Comparison of ENCODE assay signal across 35 mouse cellular contexts in genomic region chr14:55020394-55020793, GRCm38 (mm10). TPM values are rescaled to one million over a fixed set of nuclear protein-coding genes. Genes with fewer than 3 reads are reported as not detected.
DNase-seq lines count a peak whose midpoint lies in the region; ATAC-seq and TF ChIP-seq lines count a peak whose summit lies in the region.
"Had no signal": no experiment of that assay in that cellular context is flagged by ENCODE, and none has a peak within 500 bp of the region (broad histone marks: within the 10 kb centered on the region; RNA-seq: fewer than 3 reads in every experiment).

No protein-coding gene starts in this region.

- H3K4me2 ChIP-seq in midbrain, embryonic 16.5 days (ENCODE audit: low read length), result no peak overlapping the region
- no peak overlapping the region for H3K4me2 ChIP-seq in midbrain, postnatal 0 days (ENCODE audit: low read depth, low read length, poor library complexity, severe bottlenecking)
- no peak overlapping the region for H3K4me2 ChIP-seq in midbrain, embryonic 14.5 days (ENCODE audit: low read length)
- H3K4me2 ChIP-seq: embryonic facial prominence, embryonic 12.5 days; embryonic facial prominence, embryonic 15.5 days; forebrain, embryonic 15.5 days; heart, embryonic 13.5 days; hindbrain, embryonic 15.5 days; intestine, embryonic 15.5 days had no signal

- H3K4me1 ChIP-seq in midbrain, embryonic 10.5 days, result peaks cover 29% of the 10 kb centered on the region
- H3K4me1 ChIP-seq in midbrain, embryonic 16.5 days (ENCODE audit: control insufficient read depth, insufficient read depth, low read length), result no peaks in the 10 kb centered on the region
- H3K4me1 ChIP-seq in midbrain, postnatal 0 days (ENCODE audit: insufficient read depth, low read length), result peaks cover 3% of the 10 kb centered on the region; the same call in 1 of the 2 replicates
- no peaks in the 10 kb centered on the region for H3K4me1 ChIP-seq in midbrain, embryonic 14.5 days (ENCODE audit: control insufficient read depth, insufficient read depth, low read length)
- H3K4me1 ChIP-seq: embryonic facial prominence, embryonic 12.5 days; embryonic facial prominence, embryonic 15.5 days; heart, embryonic 10.5 days; intestine, embryonic 15.5 days had no signal

- H3K4me3 ChIP-seq in midbrain, embryonic 10.5 days, result no peak overlapping the region
- no peak overlapping the region for H3K4me3 ChIP-seq in midbrain, embryonic 16.5 days (ENCODE audit: low read depth, low read length)
- no peak overlapping the region for H3K4me3 ChIP-seq in midbrain, postnatal 0 days (ENCODE audit: low read depth, low read length)
- H3K4me3 ChIP-seq in midbrain, embryonic 14.5 days (replicated peaks; ENCODE audit: low read depth, low read length), result no peak overlapping the region
- H3K4me3 ChIP-seq: embryonic facial prominence, embryonic 12.5 days; embryonic facial prominence, embryonic 15.5 days; forebrain, embryonic 15.5 days; heart, adult 2 months; heart, embryonic 10.5 days; heart, embryonic 13.5 days; hindbrain, embryonic 15.5 days; intestine, embryonic 15.5 days had no signal

- no peak for ATAC-seq in midbrain, embryonic 16.5 days
- ATAC-seq in midbrain, postnatal 0 days (ENCODE audit: low FRiP score), result no peak
- no peak for ATAC-seq in midbrain, embryonic 14.5 days (ENCODE audit: low FRiP score, low TSS enrichment)
- ATAC-seq: forebrain, embryonic 15.5 days; intestine, embryonic 15.5 days; Patski had no signal

- no peaks in the 10 kb centered on the region for H3K9me3 ChIP-seq in midbrain, embryonic 10.5 days (replicated peaks)
- H3K9me3 ChIP-seq in midbrain, embryonic 16.5 days (replicated peaks; ENCODE audit: control insufficient read depth, low read length, poor library complexity, severe bottlenecking), result no peaks in the 10 kb centered on the region
- H3K9me3 ChIP-seq in midbrain, postnatal 0 days (ENCODE audit: low read length), result no peaks in the 10 kb centered on the region
- no peaks in the 10 kb centered on the region for H3K9me3 ChIP-seq in midbrain, embryonic 14.5 days (ENCODE audit: control insufficient read depth, low read length)
- H3K9me3 ChIP-seq: embryonic facial prominence, embryonic 12.5 days; embryonic facial prominence, embryonic 15.5 days; forebrain, embryonic 15.5 days; G1E; heart, embryonic 10.5 days; heart, embryonic 13.5 days; hindbrain, embryonic 15.5 days; intestine, embryonic 15.5 days had no signal

- H3K27me3 ChIP-seq in midbrain, embryonic 10.5 days (ENCODE audit: low read depth, poor library complexity, severe bottlenecking), result 0 out of 2 replicates have a peak, but pooled peaks cover under 1% of the 10 kb centered on the region
- no peaks in the 10 kb centered on the region for H3K27me3 ChIP-seq in midbrain, embryonic 16.5 days (ENCODE audit: control insufficient read depth, insufficient read depth, low read depth, low read length)
- no peaks in the 10 kb centered on the region for H3K27me3 ChIP-seq in midbrain, postnatal 0 days (ENCODE audit: insufficient read depth, low read length)
- no peaks in the 10 kb centered on the region for H3K27me3 ChIP-seq in midbrain, embryonic 14.5 days (ENCODE audit: control insufficient read depth, insufficient read depth, low read length)
- H3K27me3 ChIP-seq: CH12.LX; embryonic facial prominence, embryonic 12.5 days; embryonic facial prominence, embryonic 15.5 days; forebrain, embryonic 15.5 days; heart, embryonic 13.5 days; hindbrain, embryonic 15.5 days; intestine, embryonic 15.5 days; Patski had no signal

- H3K27ac ChIP-seq in midbrain, embryonic 10.5 days (replicated peaks), result no peak overlapping the region
- no peak overlapping the region for H3K27ac ChIP-seq in midbrain, embryonic 16.5 days (ENCODE audit: low read length)
- H3K27ac ChIP-seq in midbrain, postnatal 0 days (ENCODE audit: low read depth, low read length), result no peak overlapping the region
- H3K27ac ChIP-seq in midbrain, embryonic 14.5 days (replicated peaks; ENCODE audit: low read depth, low read length), result no peak overlapping the region
- H3K27ac ChIP-seq: embryonic facial prominence, embryonic 12.5 days; embryonic facial prominence, embryonic 15.5 days; forebrain, embryonic 15.5 days; heart, adult 2 months; heart, embryonic 10.5 days; heart, embryonic 13.5 days; hindbrain, embryonic 15.5 days; intestine, embryonic 15.5 days had no signal

- 37% methylated on average over 9 of the region's 9 CpGs for WGBS in midbrain, embryonic 10.5 days
- WGBS in midbrain, embryonic 16.5 days, result 32% methylated on average over 9 of the region's 9 CpGs
- WGBS in midbrain, postnatal 0 days, result 20% methylated on average over 9 of the region's 9 CpGs
- WGBS in midbrain, embryonic 14.5 days, result 20% methylated on average over 9 of the region's 9 CpGs

- no peak overlapping the region for H3K9ac ChIP-seq in midbrain, embryonic 16.5 days (ENCODE audit: low read depth, low read length)
- H3K9ac ChIP-seq in midbrain, postnatal 0 days (replicated peaks; ENCODE audit: low read length, poor library complexity, severe bottlenecking), result no peak overlapping the region
- H3K9ac ChIP-seq in midbrain, embryonic 14.5 days (replicated peaks; ENCODE audit: low read length), result no peak overlapping the region
- H3K9ac ChIP-seq: embryonic facial prominence, embryonic 12.5 days; embryonic facial prominence, embryonic 15.5 days; forebrain, embryonic 15.5 days; heart, embryonic 13.5 days; hindbrain, embryonic 15.5 days; intestine, embryonic 15.5 days had no signal

- H3K36me3 ChIP-seq in midbrain, embryonic 10.5 days, result peaks cover 78% of the 10 kb centered on the region
- H3K36me3 ChIP-seq in midbrain, embryonic 16.5 days (ENCODE audit: control insufficient read depth, insufficient read depth, low read length), result peaks cover 16% of the 10 kb centered on the region
- peaks cover 30% of the 10 kb centered on the region for H3K36me3 ChIP-seq in midbrain, postnatal 0 days (ENCODE audit: insufficient read depth, low read length)
- H3K36me3 ChIP-seq in midbrain, embryonic 14.5 days (ENCODE audit: control insufficient read depth, insufficient read depth, low read length), result peaks cover 44% of the 10 kb centered on the region

- TF ChIP-seq CTCF in midbrain, postnatal 0 days (IDR thresholded peaks at IDR 0.05), result no peak

- DNase-seq in embryo, embryonic 10 days (ENCODE audit: low spot score), result peak; percentile 33
- no peak for DNase-seq in embryo, embryonic 9.5 days (ENCODE audit: extremely low spot score)
- DNase-seq in midbrain, embryonic 10.5 days (ENCODE audit: low spot score), result peak; percentile 41
- peak; percentile 38 for DNase-seq in midbrain, postnatal 0 days (ENCODE audit: low spot score)
- DNase-seq in midbrain, embryonic 14.5 days, result no peak
- DNase-seq: adrenal gland, postnatal 10 days; adrenal gland, postnatal 36 days; B cell, adult 2 months; cerebellum, adult 11 months; cerebellum, adult 2 months; cerebellum, postnatal 10 days; cerebellum, postnatal 36 days; gastrocnemius, postnatal 10 days; gastrocnemius, postnatal 36 days; heart, adult 2 months; heart, postnatal 14 days; heart, postnatal 4 days had no signal

RNA-seq across cellular contexts. Expression of gene Ngdn, which starts 5.1 kb away (rescaled TPM):
- 89.3 and 91.6 TPM in 2 replicates for polyA plus RNA-seq in midbrain, embryonic 10.5 days (2016; fragmentation: Nextera tagmentation; extraction: Ambion mirVana)
- 44.8 and 48.7 TPM in 2 replicates for polyA plus RNA-seq in midbrain, embryonic 16.5 days (2015; fragmentation: Nextera tagmentation; extraction: Ambion mirVana)
- 20.9 and 29.6 TPM in 2 replicates for total RNA-seq in midbrain, postnatal 0 days (2014; rRNA removed)
- polyA plus RNA-seq in midbrain, postnatal 0 days (2015; fragmentation: Nextera tagmentation; extraction: Ambion mirVana), result 44.3 and 48.1 TPM in 2 replicates
- polyA plus RNA-seq in midbrain, embryonic 14.5 days (2014; fragmentation: Nextera tagmentation; extraction: Ambion mirVana), result 51.7 and 54.3 TPM in 2 replicates

RNA-seq across cellular contexts. Expression of gene Myh7, which starts 26.0 kb away (rescaled TPM):
- polyA plus RNA-seq in midbrain, embryonic 10.5 days (2016; fragmentation: Nextera tagmentation; extraction: Ambion mirVana), result 0.70 and 0.96 TPM in 2 replicates
- polyA plus RNA-seq in midbrain, embryonic 16.5 days (2015; fragmentation: Nextera tagmentation; extraction: Ambion mirVana), result 7.7 and 8.9 TPM in 2 replicates
- total RNA-seq in midbrain, postnatal 0 days (2014; rRNA removed), result 1.8 and 3.2 TPM in 2 replicates
- 9.6 and 10.3 TPM in 2 replicates for polyA plus RNA-seq in midbrain, postnatal 0 days (2015; fragmentation: Nextera tagmentation; extraction: Ambion mirVana)
- 5.4 and 7.7 TPM in 2 replicates for polyA plus RNA-seq in midbrain, embryonic 14.5 days (2014; fragmentation: Nextera tagmentation; extraction: Ambion mirVana)
- total RNA-seq: granulocyte monocyte progenitor cell, adult 5-6 weeks had no signal

RNA-seq across cellular contexts. Expression of gene Gm17428, which starts 43.7 kb away (rescaled TPM):
- not detected in 2 replicates for polyA plus RNA-seq in midbrain, embryonic 10.5 days (2016; fragmentation: Nextera tagmentation; extraction: Ambion mirVana)
- polyA plus RNA-seq in midbrain, embryonic 16.5 days (2015; fragmentation: Nextera tagmentation; extraction: Ambion mirVana), result not detected in 2 replicates
- total RNA-seq in midbrain, postnatal 0 days (2014; rRNA removed), result not detected in 2 replicates
- not detected in 2 replicates for polyA plus RNA-seq in midbrain, postnatal 0 days (2015; fragmentation: Nextera tagmentation; extraction: Ambion mirVana)
- polyA plus RNA-seq in midbrain, embryonic 14.5 days (2014; fragmentation: Nextera tagmentation; extraction: Ambion mirVana), result not detected in 2 replicates
- total RNA-seq: adrenal gland, adult 18-20 months; adrenal gland, postnatal 10 days; adrenal gland, postnatal 36 days; CH12.LX; G1E; gastrocnemius, adult 18-20 months; gastrocnemius, postnatal 10 days; gastrocnemius, postnatal 36 days; granulocyte monocyte progenitor cell, adult 5-6 weeks; heart, adult 2 months; heart, postnatal 14 days; heart, postnatal 4 days had no signal
- polyA plus RNA-seq: cerebellum, adult 2 months; cortical plate, adult 2 months; embryonic facial prominence, embryonic 12.5 days; embryonic facial prominence, embryonic 15.5 days; forebrain, embryonic 11.5 days; forebrain, embryonic 15.5 days; G1E; heart, adult 2 months; heart, embryonic 10.5 days; heart, embryonic 13.5 days; heart, embryonic 16.5 days; hindbrain, embryonic 11.5 days; hindbrain, embryonic 15.5 days; intestine, embryonic 15.5 days; Patski had no signal

RNA-seq across cellular contexts. Expression of gene Myh6, which starts 53.7 kb away (rescaled TPM):
- polyA plus RNA-seq in midbrain, embryonic 10.5 days (2016; fragmentation: Nextera tagmentation; extraction: Ambion mirVana), result 0.40 and 0.68 TPM in 2 replicates
- polyA plus RNA-seq in midbrain, embryonic 16.5 days (2015; fragmentation: Nextera tagmentation; extraction: Ambion mirVana), result 1.3 and 2.9 TPM in 2 replicates
- 0.24 and 0.33 TPM in 2 replicates for total RNA-seq in midbrain, postnatal 0 days (2014; rRNA removed)
- polyA plus RNA-seq in midbrain, postnatal 0 days (2015; fragmentation: Nextera tagmentation; extraction: Ambion mirVana), result 2.1 and 2.5 TPM in 2 replicates
- 0.98 and 1.7 TPM in 2 replicates for polyA plus RNA-seq in midbrain, embryonic 14.5 days (2014; fragmentation: Nextera tagmentation; extraction: Ambion mirVana)
- total RNA-seq: adrenal gland, postnatal 36 days; granulocyte monocyte progenitor cell, adult 5-6 weeks had no signal
- polyA plus RNA-seq: forebrain, embryonic 11.5 days had no signal

Comparison
In these comparisons a context has a peak if more than half of its experiments do, and no peak if none do; other contexts are left out.
1. DNase-seq: peak in embryo, embryonic 10 days (single experiment), midbrain, embryonic 10.5 days (single experiment) and midbrain, postnatal 0 days (single experiment); none in embryo, embryonic 9.5 days (single experiment) and midbrain, embryonic 14.5 days (single experiment).